Mouse (Mus musculus) liver, embryonic 12.5 days (tissue): ENCODE data around the gene Pm20d1. TPM values are rescaled to one million over a fixed set of nuclear protein-coding genes. Genes with fewer than 3 reads are reported as not detected.

ENCODE experiments used
- polyA plus RNA-seq: library from polyadenylated mRNA; unstranded; fragments of >200 nt; fragmentation: Nextera tagmentation; extraction: Ambion mirVana; gene quantifications from 2 replicates; pipeline ENCODE4 v1.2.1, GENCODE M21; 2016

The Pm20d1 gene
- polyA plus RNA-seq, 1 experiment from 2014 or later = 2.8 TPM

Other genes starting within 250 kb of the Pm20d1 start
- gene Avpr1b, start 198.1 kb upstream of the Pm20d1 start, polyA plus RNA-seq = not detected in 2 replicates
- 12.6 TPM in 2 replicates for gene Ctse, start 159.1 kb upstream of the Pm20d1 start, polyA plus RNA-seq
- 0.69 and 0.79 TPM in 2 replicates for gene Rab7b, start 108.7 kb upstream of the Pm20d1 start, polyA plus RNA-seq
- gene Slc26a9, start 53.4 kb upstream of the Pm20d1 start, polyA plus RNA-seq = not detected in 2 replicates
- 2.4 and 3.4 TPM in 2 replicates for gene Slc41a1, start 30.1 kb downstream of the Pm20d1 start, polyA plus RNA-seq
- 11.2 and 11.6 TPM in 2 replicates for gene Rab29, start 69.8 kb downstream of the Pm20d1 start, polyA plus RNA-seq
- gene Nucks1, start 113.2 kb downstream of the Pm20d1 start, polyA plus RNA-seq = 59.7 and 62.9 TPM in 2 replicates
- 3.1 and 3.8 TPM in 2 replicates for gene Slc45a3, start 165.6 kb downstream of the Pm20d1 start, polyA plus RNA-seq
- 14.4 and 16.4 TPM in 2 replicates for gene Elk4, start 210.2 kb downstream of the Pm20d1 start, polyA plus RNA-seq